Mouse (Mus musculus) MEL (cell line): ENCODE results near the gene Hist2h3c1.

Experiments used
- CTCF ChIP-seq, 3 experiments: IDR thresholded peaks in 2 of 3; conservative IDR thresholded peaks in 1 of 3; 2 replicates each; pipeline ENCODE4 v1.5.1; 2011 to 2012; ENCODE audit warnings: low read length in 3 of 3, low read depth in 2 of 3, mild to moderate bottlenecking in 2 of 3, improper control_type of control experiment in 1 of 3, inconsistent platforms in 1 of 3, mixed read lengths in 1 of 3, moderate library complexity in 1 of 3; ENCODE audit not compliant: control insufficient read depth in 1 of 3, insufficient read depth in 1 of 3, poor library complexity in 1 of 3, severe bottlenecking in 1 of 3
- E2F4 ChIP-seq: IDR thresholded peaks from 2 replicates; pipeline ENCODE4 v1.6.1; 2011; ENCODE audit warnings: low read depth, low read length, improper control_type of control experiment, borderline replicate concordance
- EP300 ChIP-seq, 2 experiments: IDR thresholded peaks; 2 replicates each; pipeline ENCODE4 v1.6.1; 2011; ENCODE audit warnings: improper control_type of control experiment in 2 of 2, low read length in 2 of 2, low read depth in 1 of 2, mild to moderate bottlenecking in 1 of 2
- HCFC1 ChIP-seq: IDR thresholded peaks from 2 replicates; pipeline ENCODE4 v1.6.1; 2012; ENCODE audit warnings: low read depth, mild to moderate bottlenecking, inconsistent platforms, low read length, improper control_type of control experiment, moderate library complexity
- MXI1 ChIP-seq: IDR thresholded peaks from 2 replicates; pipeline ENCODE4 v1.6.1; 2011; ENCODE audit warnings: mild to moderate bottlenecking, low read depth, low read length, improper control_type of control experiment
- POLR2A ChIP-seq, 2 experiments: IDR thresholded peaks; 2 replicates each; pipeline ENCODE4 v1.6.1; 2011 to 2012; ENCODE audit warnings: low read length in 2 of 2, mild to moderate bottlenecking in 2 of 2, control low read depth in 1 of 2, improper control_type of control experiment in 1 of 2, low read depth in 1 of 2, moderate library complexity in 1 of 2; ENCODE audit not compliant: control insufficient read depth in 1 of 2, insufficient read depth in 1 of 2, poor library complexity in 1 of 2
- RAD21 ChIP-seq: IDR thresholded peaks from 2 replicates; pipeline ENCODE4 v1.6.1; 2011; ENCODE audit warnings: mild to moderate bottlenecking, low read depth, low read length, improper control_type of control experiment
- TAL1 ChIP-seq: IDR thresholded peaks from 2 replicates; pipeline ENCODE4 v1.6.1; 2012; ENCODE audit warnings: mild to moderate bottlenecking, inconsistent platforms, low read length, moderate library complexity, mixed read lengths
- USF1 ChIP-seq: IDR thresholded peaks from 2 replicates; pipeline ENCODE4 v1.6.1; 2014; ENCODE audit warnings: low read depth, mild to moderate bottlenecking, inconsistent platforms, low read length, improper control_type of control experiment, moderate library complexity

GRCm38 (mm10) chr3:96243921-96244572, 2.4 kb upstream of the Hist2h3c1 start:
- no peak for TF ChIP-seq RAD21
- peak in 1 of 2 experiments; percentile 36; a peak in 1 of 4 replicates for TF ChIP-seq POLR2A (IDR thresholded peaks at IDR 0.05; ENCODE audit: control insufficient read depth in 1 of 2, insufficient read depth in 1 of 2, low read depth in 1 of 2, low read length in 2 of 2, poor library complexity in 1 of 2)
- TF ChIP-seq MXI1 = no peak
- no peak for TF ChIP-seq HCFC1
- TF ChIP-seq CTCF (IDR thresholded peaks at IDR 0.05 in 2 of 3, conservative IDR thresholded peaks at IDR 0.05 in 1 of 3; ENCODE audit: control insufficient read depth in 1 of 3, insufficient read depth in 1 of 3, low read depth in 2 of 3, low read length in 3 of 3, poor library complexity in 1 of 3, severe bottlenecking in 1 of 3) = no peak
- no peak for TF ChIP-seq TAL1
- TF ChIP-seq EP300 (IDR thresholded peaks at IDR 0.05; ENCODE audit: low read depth in 1 of 2, low read length in 2 of 2) = no peak
- no peak for TF ChIP-seq E2F4
- TF ChIP-seq USF1 = no peak
